Mouse (Mus musculus) hematopoietic stem cell, adult 5-6 weeks (primary cell): ENCODE measurements around the gene Ryr1. TPM values are rescaled to one million over a fixed set of nuclear protein-coding genes. Genes with fewer than 3 reads are reported as not detected.
"Not testable (repeated sequence)": the region's sequence is repeated elsewhere in the genome, so short reads cannot be mapped to it uniquely, and the experiment has no call there.

Experiments used
- ATAC-seq, 2 experiments: fragments of 125-278 bp in 1 of 2; replicated peaks in 1 of 2; 2 replicates each; pipeline ENCODE4 v1.8.0; 2016 to 2017; ENCODE audit warnings: inconsistent platforms in 2 of 2, mild to moderate bottlenecking in 2 of 2, moderate number of reproducible peaks in 2 of 2, low read depth in 1 of 2, moderate TSS enrichment in 1 of 2; ENCODE audit not compliant: low FRiP score in 2 of 2, poor library complexity in 2 of 2, severe bottlenecking in 2 of 2, insufficient read depth in 1 of 2, low TSS enrichment in 1 of 2
- total RNA-seq: library from RNA; stranded (forward); fragments of 172-1452, 232-1000 nt; gene quantifications from 2 replicates; pipeline ENCODE4 v1.2.3, GENCODE M21; 2017

The Ryr1 gene
- total RNA-seq, 1 experiment from 2014 or later: 0.25 TPM

DNA sequence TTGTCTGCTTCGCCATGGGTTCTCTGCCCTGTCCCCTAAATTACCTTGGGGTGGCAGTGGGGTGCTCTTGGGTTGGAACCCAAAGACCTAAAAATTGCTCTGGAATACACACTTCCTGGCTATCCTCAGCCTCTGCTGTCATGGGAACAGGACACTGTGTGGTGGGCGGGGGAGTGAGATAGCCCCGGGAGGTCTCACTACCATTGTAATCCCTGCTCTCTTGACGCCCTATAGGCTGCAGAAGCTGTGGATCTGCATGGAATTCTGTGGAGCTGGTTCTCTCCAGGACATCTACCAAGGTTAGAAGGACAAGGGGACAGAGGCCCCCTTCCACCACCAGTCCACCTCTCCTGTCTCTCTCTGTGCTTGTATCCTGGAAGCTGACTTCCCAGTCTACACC is 141.1 kb downstream of the Ryr1 start:
- ATAC-seq: no peak

DNA sequence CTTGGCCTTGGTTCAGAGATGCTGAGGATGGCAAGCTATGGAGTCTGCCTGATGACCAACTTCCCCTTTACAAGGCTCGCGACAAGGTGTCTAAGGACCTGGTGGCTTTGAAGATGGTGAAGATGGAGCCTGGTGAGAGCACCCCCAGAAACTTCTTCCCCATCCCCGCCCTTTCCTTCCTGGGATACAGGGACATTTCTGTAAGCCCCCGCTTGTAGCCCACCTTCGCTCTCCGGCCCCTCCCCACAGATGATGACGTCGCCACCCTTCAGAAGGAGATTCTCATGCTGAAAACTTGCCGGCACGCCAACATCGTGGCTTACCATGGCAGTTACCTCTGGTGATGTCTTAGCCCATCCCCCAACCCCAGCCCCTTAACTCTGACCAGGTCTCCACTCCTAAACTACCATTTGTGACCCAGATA is 141.8 kb downstream of the Ryr1 start:
- ATAC-seq: peak; percentile 8 to 27; a peak in 1 of 4 replicates

DNA sequence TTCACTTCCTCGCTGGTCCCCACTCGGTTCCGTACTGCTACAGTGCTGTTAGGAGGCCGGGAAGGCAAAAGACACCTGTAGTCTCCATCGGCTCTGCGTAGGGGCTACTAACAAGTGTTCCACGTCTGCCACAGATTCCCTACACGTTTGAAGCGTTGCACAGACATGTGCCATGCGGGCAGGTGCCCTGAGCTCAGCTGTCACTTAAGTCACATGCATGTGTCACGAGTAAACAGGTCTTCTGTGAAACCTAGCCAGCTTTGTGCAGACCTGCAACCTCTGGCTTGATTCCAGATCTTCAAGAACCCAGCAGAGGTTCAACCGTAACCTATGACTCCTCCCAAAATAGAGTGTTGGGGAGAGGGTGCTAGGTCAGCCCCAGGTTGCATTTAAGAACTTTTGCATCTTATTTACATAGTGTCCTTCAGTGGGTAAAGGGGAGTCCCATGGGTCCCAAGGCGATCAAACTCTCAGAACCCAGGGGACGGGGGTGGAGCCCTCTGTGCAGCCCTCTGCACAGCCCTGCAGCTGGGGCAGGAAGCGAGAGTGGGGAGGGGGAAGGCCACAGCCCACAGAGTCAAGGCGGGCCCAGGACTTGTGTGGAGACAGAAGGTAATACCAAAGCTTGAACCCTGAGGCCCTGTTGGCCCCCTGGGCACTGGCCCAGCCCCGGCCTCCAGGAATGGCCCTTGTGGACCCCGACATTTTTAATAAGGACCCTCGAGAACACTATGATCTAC is 142.5 kb downstream of the Ryr1 start:
- ATAC-seq: peak; percentile 67 to 74

DNA sequence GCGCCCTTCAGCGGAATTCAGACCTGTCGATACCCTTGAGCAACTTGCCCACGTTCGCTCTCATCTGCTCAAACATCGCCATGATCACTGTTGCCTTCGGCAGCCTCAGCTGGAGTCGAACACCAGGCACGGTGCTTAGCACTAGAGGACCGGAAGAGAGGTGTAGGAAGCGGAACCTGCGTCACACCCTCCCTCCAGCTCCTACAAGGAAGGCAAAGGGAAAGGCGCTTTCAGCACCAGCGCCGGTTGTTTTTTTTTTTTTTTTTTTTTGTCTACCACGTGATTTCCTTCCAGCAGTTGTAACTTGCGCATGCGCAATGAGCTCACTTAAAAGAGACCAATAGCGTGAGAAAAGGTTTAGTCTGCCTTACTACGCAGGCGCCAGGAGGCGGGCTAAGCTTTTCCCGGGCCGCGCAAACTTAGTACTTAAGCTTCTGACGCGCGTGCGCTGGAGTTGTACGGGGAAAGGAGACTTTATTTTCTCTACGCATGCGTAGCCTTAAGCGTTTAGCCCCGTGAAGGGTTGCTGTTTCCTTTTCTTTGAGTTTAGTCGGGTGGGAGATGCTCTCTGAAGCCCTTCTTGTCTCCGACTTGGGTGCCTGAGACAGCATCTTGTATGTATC is 143.2 kb downstream of the Ryr1 start, which contains the start of the genes Eif3k and Map4k1:
TSS of gene Eif3k (minus strand) at position 214 of the 623 bp plus-strand sequence.
TSS of gene Map4k1 (plus strand) at position 400 of the 623 bp plus-strand sequence.
- ATAC-seq: peak; percentile 91 to 93

DNA sequence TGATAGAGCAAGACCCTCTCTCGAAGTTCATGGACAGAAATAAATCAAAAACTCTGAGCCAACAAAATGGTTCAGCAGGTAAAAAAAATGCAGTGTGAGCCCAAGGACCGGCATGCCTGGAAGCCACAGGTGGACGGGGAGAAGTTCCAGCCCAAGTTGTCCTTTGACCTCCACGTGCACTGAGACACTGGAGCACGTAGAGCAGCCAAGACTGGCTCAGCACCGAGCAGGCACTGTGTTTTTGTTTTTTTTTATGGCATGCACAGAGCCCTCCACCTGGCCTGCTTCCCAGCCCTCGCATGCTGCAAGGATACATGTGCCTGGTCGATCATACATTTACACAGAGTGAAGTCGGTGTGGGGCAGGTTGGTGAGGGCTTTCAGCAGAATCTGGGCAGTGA is 147.4 kb downstream of the Ryr1 start:
- no peak for ATAC-seq

DNA sequence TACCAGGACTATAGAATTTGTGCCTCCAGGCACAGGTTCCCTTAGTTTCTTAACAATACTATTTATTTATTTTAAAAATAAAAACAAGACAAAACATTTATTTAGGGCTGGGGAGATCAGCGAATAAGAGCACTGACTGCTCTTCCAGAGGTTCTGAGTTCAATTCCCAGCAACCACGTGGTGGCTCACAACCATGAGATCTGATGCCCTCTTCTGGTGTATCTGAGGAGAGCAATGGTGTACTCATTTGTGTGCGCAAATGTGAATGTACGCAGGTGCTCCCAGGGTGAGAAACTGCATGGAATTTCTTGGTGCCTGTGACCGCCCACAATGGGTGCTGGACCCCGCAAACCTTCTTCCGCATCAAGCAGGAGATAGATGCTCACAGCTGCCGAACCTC is 152.0 kb downstream of the Ryr1 start:
- ATAC-seq: no peak

DNA sequence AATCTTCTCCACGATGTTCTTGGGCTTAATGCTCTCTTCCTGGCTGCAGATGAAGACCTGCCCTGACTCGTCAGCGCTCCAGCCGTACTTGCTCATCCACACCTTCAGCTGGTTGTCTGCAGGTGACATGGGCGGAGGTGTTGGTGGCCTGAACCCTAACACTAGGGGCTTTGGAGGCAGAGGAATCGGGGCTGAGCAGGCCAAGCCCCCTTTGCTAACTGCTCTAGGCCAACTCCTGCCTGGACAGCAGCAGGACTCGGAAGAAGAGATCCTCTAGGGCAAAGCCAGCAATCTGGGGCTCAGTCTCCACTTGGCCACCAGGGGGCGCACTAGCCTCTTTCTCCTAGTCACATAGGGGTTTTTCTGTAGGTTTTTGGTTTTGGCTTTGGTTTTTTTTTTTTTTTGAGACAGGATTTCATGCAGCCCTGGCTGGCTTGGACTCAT is 152.4 kb downstream of the Ryr1 start:
- peak; percentile 54 to 65; a peak in 2 of 4 replicates for ATAC-seq

DNA sequence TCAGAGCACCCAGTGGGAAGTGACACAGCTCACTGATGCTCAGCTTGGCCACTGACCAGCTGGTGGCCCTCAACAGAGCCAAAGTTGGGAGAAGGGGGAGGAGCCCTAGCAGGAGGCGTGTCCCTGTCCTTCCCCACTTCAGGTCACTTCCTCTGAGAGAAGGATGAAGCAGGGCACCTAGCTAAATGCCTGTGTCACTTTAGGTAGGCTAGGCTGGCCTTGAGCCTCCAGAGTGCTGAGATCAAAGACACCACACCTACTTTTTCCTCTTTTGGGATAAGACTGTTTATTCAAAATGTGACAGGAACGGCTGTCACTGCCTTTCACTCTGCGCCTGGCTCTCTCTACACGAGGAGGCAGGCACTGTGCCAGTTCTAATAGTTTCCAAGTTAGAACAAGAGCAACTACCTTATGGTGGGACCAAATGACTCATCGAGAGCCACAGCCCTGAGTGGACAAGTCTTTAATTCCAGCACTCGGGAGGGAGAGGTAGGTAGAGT is 153.2 kb downstream of the Ryr1 start:
- no peak for ATAC-seq

DNA sequence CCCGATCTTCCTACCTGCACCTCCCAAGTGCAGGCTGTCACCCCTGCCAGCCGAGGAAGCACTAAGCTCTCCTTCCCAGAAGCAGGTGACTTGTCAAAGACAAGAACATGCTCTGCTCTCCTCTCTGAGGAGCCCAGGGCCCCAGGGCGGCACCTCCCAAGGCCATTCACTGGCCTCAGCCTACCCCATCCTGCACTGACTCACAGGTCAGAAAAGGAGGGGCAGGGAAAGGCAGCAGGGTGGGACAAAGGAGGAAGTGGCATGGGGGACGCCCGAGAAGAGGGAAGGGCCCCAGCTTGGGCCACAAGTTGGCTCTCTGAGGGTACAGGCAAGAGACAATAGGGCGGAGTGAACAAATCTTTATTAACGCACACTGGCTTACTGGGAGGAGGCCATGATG is 153.9 kb downstream of the Ryr1 start:
- ATAC-seq: no peak

DNA sequence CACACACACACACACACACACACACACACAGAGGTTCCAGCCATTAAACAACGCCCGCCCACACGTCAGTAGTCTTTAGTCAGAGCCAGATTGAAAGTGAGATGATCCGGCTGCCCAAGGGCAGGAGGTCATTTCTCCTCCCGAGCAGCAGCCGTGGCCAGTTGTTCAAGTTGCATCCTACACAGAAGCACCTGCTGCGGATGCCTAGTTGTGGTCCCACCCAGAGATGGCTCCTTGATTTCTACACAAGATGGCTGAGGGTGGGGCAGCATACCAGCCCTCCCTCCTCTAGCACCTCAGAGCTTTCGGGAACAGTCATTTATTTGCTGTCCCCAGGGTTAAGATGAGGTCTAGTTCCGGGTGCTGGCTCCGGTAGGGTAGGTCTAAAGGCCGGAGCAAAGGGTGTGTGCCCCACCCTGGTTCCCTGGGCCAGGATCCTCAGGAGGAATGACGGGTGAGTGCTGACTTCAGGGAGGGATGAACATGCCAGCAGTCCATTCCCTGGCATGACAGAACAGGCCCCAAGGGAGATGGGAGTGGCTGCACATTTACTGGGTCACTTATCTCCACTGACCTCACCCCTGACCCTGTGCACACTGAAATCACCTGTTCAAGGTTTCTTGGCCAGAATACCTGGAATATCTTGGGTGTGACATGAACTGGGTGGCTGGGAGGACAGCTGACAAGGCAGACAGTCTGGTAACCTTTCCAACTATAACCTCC is 155.1 kb downstream of the Ryr1 start:
- no peak for ATAC-seq

DNA sequence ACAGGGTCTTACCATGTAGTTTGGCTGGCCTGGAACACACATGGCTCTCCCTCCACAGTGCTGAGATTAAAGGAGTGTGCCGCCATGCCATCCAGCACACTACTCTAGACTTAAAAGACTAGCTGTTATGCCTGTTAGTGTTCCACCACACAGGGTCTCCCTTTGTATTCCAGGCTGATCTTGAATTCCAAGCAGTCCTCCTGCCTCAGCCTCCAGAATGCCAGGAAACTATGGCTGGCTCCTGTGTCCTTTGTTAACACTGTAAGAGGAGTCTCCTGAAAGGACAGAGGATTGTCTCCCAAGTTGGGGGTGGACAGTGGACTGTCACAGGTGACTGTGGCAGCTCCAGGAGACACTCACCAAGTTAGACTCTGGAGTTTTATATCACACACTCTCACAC is 155.7 kb downstream of the Ryr1 start:
- ATAC-seq: no peak

DNA sequence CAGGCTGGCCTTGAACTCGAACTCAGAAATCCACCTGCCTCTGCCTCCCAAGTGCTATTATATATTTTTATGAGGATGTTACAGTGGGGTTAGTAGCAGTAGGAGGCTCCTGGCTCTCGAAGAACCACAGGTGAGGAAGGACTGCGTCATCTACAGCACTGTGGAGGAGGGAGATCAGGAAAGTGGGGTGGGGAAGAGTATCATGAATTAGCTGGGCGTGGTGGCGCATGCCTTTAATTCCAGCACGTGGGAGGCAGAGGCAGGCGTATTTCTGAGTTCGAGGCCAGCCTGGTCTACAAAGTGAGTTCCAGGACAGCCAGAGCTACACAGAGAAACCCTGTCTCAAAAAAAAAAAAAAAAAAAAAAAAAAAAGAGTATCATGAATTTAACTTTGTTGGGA is 156.9 kb downstream of the Ryr1 start:
- not testable (repeated sequence) for ATAC-seq

DNA sequence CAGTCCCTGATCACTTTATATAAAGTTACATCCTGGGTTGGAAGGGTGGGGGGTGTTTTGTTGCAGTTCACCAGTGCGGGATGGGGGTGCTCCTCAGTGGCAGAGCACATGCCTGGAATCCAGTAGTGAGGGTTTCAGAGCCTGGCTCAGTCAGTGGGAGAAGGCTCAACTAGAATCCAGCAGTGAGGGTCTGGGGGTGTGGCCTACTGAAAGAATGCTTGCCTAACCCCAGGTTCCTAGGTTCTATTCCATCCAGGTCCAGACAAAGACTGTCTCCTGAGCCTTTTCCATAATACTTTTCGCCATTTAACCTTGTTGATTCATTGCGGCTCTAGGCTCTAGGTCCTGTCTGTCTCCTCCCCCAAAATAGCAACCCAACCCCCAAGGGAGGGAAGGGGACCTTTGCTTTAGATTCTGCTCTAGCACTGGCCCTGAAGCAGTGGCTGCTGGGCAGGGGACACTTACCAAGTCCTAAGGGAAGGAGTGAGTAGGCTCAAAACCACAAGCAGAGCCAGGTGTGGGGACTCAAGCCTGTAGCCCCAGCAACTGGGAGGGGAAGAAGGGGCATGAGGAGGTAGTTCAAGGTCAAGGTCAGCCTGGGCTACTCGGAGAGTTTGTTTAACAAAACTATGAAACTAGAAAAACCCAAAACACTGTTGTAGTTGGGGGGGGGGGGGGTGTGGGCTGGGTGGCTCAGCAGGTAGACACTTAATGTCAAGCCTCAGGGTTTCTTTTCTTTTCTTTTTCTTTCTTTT is 158.1 kb downstream of the Ryr1 start:
- no peak for ATAC-seq

DNA sequence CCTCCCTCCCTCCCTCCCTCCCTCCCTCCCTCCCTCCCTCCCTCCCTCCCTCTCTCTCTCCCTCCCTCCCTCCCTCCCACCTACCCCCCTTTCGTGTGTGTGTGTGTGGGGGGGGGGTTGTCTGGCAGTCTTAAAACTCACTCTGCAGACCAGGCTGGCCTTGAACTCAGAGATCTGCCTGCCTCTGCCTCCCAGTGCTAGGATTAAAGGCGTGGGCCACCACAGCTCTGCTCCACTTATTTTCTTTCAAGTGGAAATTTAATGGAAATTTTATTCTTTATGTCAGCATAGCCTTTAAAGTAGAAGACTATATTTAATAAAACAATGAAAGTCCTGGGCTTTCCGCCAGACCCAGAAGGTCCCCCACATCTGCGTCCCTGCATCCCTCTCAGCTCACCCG is 158.8 kb downstream of the Ryr1 start:
- no peak for ATAC-seq

DNA sequence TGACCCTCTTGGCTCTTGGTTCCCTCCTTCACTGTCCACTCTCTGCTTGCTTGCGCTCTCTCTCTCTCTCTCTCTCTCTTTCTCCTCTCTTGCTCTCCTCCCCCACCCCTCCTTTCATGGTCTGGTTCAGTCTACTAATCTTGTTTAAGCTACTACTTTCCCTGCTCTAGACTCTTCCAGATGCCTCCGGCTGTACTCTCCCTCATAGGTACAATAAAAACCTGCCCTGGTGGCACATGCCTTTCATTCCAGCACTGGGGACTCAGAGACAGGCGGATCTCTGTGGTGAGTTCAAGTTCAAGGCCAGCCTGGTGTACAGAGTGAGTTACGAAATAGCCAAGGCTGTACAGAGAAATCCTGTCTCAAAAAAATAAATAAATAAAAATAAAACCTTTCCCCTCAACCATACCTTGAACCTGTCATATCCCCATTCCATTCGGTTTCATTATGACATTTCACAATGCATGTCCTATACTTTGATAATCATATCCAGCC is 159.6 kb downstream of the Ryr1 start:
- ATAC-seq: no peak

DNA sequence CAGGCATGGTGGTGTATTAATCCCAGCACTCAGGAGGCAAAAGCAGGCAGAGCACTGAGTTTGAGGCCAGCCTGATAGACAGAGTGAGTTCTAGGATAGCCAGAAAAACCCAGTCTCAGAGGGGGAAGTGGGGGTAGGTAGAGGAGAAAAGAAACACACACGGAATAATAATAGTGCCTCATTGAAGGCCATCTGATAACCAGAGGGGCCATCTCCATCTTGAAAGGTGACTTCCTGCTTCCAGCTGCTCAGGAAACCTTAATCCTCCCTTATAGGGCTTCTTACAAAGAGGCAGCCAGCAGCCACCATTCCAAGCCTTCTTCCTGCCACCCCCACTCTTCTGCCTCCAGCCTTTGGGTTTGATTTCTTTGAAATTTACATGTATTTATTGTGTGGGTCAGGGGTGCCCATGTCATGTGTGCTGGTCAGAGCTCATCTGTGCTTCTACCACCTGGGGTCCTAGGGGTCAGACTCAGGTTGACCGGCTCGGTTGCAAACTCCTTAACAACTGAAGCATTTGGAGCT is 161.5 kb downstream of the Ryr1 start:
- ATAC-seq: no peak
